Mouse (Mus musculus): ENCODE results near the gene Gm44973.
"Not testable (repeated sequence)": the region's sequence is repeated elsewhere in the genome, so short reads cannot be mapped to it uniquely, and the experiment has no call there.

The Gm44973 gene

DNA sequence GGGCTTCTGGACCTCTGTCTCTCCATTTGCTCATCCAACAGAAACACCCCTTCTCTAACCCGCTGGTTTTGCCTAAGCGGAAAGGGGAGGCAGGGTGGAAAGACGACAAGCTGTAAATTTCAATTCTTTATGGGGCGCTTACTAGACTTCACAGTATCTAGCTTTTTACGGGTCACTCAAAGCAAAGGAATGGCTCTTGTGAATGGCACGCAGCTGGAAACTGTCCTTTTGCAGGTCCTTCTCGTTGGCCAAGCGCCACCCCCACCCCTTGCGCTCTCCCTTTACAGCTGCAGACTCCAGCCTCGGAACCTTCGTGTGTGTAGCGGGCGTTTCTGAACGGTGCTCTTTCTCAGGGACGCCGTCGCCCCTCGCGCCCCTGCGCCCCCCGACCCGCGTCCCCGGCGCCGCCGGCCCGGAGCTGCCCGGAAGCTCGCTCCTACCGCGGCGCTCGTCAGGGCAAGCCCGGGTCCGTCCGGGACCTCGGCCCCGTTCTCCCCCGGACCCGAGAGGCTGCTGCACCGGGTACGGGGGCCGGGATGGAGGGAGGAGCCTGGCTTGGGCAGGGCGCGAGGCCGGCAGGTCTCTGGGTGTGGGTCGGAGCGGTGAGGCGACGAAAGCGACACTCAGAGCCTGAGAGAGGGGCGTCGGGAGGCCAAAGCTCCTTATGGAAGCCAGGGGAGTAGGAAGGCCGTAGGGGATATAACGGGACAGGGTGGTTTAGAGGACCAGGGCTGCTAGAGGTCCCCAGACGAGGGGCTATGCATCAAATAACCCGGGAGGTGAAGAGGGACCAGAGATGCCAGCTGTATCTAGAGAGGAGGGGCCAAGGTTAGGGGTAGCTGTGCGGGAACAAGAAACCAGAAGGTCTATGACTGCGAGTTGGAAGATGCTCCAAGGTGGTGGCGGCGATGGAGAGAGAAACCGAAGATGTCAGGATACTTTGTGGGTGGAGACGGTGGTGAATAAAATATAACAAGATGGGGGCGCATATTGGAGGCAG is 36.2 kb downstream of the Gm44973 start, which contains the start of gene Zfp580:
Gene Zfp580, plus strand, starts transcription at position 346 of the 1,000 bp plus-strand sequence.
- DNase-seq (ENCODE audit: low spot score in 2 of 2) = peak; percentile 86 to 88

GRCm38 (mm10) chr7:5052438-5052837 is 37.1 kb downstream of the Gm44973 start:
- no peak for DNase-seq (ENCODE audit: low spot score in 2 of 2)

- peak; percentile 54 to 64 for DNase-seq (ENCODE audit: low spot score in 2 of 2)
Measured at GRCm38 (mm10) chr7:5052931-5053343, 37.6 kb downstream of the Gm44973 start.

DNA sequence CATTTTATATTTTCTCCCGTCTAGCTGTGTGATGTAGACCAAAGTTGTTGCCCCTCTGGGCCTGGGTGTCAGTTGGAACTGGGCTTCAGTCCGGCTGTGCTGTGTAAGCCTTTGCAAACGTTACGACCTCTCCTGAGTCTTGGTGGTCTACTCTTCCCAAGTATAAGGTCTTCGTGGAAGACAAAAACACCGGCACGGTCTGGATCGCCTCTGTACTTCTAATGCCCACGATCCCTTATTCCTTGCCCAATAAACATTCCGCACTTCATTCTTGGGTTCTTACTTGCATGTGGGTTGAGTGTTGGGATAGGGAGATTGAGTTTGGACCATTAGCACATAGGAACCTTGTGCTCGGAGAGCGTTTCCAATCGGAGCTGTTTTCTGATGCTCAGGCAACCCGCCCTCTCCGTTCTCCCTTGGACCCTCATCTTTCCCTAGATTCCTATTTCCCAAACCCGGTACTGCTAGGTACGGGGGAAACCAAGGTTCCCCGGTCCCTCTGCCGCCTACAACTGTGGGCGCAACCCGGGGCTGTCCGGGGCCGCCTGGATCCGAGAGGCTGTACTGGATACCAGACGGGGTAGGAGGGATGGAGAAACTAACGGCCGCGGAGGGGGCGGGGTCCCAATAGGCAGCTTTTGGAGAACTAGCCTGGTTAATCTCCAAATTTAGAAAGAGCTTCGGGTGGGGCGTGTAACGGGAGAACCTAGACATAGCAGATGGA is 38.3 kb downstream of the Gm44973 start:
- DNase-seq (ENCODE audit: low spot score in 2 of 2) = peak; percentile 68

- DNase-seq (ENCODE audit: low spot score in 2 of 2) = peak; percentile 83 to 84
Measured at GRCm38 (mm10) chr7:5056651-5057263, 41.5 kb downstream of the Gm44973 start.

DNA sequence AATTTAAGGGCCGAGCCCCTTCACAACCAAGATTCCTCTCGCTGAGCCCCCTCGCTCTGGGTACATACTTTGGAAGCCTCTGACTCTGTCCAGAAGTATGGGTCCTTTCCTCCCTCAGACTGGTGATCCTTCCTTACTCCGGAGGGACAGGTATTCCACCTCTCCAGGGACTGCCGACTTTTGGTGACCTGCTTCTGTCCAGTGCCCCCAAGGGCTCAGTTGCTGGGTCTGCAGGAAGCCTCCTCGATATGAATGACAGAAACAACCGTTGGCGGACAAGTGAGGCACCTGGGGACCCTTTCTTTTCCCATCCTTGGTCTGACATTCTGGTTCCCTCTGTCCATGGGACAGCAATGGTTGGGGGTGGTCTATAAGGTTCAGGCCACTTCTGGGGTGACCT is 42.1 kb downstream of the Gm44973 start:
- DNase-seq (ENCODE audit: low spot score in 2 of 2) = no peak

DNA sequence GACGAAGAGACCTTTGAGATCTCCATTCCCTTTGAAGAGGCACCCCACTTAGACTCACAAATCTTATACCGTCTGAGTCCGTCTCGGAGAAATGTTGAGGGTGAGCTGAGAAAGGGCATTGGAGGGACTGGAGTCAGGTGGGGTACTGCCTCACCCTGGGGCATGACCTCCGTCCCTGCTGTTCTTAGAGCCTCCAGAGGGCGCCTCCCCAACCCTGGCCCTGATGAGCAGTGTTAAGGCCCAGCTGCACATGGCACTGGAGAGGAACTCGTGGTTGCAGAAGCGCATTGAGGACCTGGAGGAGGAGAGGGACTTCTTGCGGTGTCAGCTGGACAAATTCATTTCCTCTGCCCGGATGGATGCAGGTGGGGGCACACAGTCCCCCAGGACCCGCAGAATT is 42.5 kb downstream of the Gm44973 start:
- peak; percentile 53 to 64 for DNase-seq (ENCODE audit: low spot score in 2 of 2)

DNA sequence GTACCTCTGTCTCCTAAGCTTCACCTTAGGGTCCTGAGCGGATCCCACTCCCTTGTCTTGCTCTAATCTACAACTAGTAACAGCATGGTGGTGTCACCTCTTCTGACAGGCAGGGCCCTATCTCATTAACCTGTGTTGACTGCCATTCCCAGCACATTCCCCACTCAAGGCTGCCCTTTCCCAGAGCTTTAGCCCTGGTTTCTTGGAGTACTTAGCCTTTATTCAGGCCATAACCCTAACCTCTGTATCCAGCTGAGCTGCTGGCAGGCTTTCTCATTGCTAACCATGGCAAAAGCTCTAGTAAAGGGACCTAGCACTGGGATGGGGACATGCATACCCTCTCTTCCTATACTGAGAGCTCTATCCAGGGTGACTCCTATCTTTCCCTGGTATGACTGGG is 43.3 kb downstream of the Gm44973 start:
- DNase-seq (ENCODE audit: low spot score in 2 of 2) = no peak

DNA sequence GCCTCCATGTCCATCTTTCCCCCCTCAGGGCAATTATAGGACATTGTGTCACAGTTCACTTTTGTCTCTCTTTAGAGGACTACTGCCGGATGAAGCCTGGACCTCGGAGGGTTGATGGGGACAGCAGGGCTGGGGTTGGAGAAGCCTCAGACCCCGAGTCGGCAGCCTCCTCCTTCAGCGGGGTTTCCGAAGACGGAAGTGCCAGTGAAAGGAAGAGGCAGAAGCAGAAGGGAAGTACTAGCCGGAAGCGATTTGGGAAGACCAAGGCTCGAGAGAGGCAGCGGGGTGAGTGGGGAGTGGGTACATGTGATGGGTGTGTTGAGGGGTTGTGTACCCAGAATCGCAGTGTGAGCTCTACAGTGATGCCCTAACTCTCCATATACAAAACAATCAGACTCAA is 44.1 kb downstream of the Gm44973 start:
- DNase-seq (ENCODE audit: low spot score in 2 of 2) = peak; percentile 46 to 55

DNA sequence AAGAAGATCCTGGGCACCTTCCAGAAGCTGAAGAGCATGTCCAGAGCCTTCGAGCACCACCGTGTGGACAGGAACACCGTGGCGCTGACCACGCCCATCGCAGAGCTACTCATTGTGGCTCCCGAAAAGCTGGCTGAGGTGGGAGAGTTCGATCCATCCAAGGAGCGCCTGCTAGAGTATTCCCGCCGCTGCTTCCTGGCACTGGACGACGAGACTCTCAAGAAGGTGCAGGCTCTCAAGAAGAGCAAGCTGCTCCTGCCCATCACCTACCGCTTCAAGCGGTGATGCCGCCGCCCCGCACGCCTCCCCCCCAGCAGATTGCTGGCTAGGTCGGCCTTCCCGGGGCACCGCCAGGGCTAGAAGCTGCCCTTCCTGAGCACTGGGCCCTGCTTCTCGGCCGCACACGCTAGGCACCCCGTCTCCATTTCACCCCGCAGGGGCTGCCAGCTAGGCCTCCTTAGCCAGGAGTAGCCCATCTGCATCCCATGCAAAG is 45.0 kb downstream of the Gm44973 start:
- peak; percentile 85 to 91 for DNase-seq (ENCODE audit: low spot score in 2 of 2)

- DNase-seq (ENCODE audit: low spot score in 2 of 2) = peak; percentile 98 to 100
Measured at GRCm38 (mm10) chr7:5060944-5061773, 45.9 kb downstream of the Gm44973 start.

DNA sequence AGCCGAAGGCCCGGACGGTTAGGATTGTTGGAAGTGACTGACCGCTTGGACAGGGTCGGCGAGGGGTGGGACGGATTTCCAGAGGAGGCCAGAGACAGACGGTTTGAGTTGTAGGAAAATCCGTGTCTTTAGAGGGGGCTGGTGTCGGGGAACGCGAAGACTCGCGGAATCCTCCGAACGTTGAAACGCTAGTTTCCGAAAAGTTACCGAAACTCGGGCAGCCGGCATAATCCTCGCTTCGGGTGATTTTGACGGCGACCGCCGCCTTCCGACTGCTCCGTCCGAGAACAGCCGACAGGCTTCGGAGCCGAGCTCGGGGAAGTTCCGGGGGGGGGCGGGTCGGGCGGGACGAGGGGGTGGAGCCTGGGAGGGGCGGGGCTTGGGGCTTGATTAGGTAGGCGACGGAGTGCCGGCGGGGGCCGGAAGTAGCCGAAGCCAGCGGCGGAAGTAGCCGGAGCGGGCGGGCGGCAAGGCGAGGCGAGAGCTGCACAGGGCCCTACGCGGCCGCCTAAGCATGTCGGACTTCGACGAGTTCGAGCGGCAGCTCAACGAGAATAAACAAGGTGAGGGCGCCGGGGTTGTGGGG is 46.6 kb downstream of the Gm44973 start, which contains the start of gene U2af2:
Gene U2af2, plus strand, starts transcription at position 370 of the 586 bp plus-strand sequence.
- peak; percentile 96 for DNase-seq (ENCODE audit: low spot score in 2 of 2)

DNA sequence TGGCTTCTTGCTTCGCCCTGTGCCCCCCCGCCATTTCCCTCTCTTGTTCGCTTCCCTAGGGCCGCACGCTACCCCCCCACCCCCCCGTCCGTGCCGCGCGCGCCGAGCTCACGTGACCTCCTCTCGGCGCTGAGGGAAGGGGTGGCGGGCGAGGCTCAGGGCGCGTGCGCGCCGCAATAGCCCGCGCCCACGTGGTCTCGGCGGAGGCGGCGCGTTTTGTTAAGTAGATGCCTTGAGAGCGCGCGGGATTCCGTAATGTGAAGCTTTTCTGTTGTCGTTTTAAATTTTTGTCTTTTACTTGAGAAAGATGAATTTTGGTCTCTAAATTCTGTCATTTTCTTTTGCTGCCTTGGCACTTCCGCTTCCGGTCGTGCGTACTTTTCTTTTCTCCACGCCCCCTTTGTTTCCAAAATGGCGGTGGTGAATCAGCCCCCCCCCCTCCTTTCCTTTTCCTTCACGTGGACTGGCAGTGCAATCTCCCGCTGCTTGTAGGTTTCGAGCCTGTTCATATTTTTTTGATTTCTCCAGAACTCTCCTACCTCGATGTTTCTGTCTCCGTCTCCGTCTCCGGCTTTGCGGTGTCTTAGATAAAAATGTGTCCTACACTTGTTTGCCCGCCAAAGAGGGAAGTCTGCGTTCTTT is 47.2 kb downstream of the Gm44973 start:
- peak; percentile 80 to 87 for DNase-seq (ENCODE audit: low spot score in 2 of 2)

DNA sequence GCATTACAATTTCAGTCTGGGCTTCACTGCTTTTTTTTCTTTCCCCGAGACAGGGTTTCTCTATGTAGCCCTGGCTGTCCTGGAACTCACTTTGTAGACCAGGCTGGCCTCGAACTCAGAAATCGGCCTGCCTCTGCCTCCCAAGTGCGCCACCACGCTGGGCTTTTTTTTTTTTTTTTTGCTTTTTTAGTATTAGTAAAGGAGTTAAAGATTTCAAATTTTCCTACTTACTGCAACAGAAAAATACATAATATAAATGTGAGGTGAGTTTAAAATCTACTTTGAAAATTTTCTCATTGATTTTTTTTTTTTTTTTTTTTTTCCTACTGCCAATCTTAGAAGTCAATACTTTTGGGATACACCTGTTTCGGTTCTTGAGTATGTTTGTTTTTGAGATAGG is 49.6 kb downstream of the Gm44973 start:
- no peak for DNase-seq (ENCODE audit: low spot score in 2 of 2)

DNA sequence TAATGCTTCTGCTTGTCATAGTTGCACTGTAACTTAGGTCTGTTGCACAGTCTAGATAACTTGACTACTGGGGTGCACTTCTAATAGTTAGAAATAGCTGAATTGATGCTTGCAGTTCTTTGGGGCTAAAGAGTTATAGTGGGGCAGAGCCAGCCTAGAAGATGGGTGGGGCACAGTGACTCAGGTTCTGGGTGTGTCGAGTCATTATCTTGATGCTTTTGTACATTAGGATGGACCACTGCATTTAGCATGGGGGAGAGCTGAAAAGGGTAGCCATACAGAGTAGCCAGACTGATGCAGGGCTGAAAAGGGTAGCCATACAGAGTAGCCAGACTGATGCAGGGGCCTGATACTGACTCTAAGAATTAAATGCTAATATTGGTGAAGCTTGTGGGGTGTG is 58.3 kb downstream of the Gm44973 start:
- no peak for DNase-seq (ENCODE audit: low spot score in 2 of 2)

GRCm38 (mm10) chr7:5074984-5075383 is 59.7 kb downstream of the Gm44973 start:
- DNase-seq (ENCODE audit: low spot score in 2 of 2) = no peak

GRCm38 (mm10) chr7:5076931-5077330 is 61.6 kb downstream of the Gm44973 start:
- no peak for DNase-seq (ENCODE audit: low spot score in 2 of 2)

DNA sequence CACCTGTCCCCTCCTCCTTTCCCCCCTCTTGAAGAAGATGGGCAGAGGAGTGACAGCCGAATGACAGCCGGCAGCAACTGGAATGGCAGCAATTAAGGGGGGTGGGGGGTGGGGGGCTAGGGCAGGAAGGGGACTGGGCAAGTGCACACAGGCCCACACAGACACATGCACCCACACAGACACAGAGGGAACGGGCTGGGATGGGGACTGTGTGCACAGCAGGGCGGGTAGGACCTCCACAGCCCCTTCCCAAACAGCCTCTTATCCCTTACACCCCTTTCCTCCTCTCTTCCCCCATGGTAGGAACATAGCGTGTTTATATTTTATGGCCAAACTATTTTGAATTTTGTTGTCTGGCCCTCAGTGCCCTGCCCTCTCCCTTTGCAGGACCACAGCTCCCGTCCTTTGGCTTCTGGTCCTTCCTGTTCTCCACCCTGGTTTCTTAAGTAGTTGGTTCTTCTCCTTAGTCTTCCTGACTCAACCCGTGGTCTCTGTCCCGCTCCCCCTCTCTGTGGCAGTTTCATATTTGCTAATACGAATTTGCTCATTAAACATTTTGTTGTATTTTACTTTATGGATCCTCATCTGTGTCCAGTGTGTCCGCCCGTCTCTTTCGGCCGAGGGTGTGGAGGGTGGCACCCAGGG is 64.2 kb downstream of the Gm44973 start:
- not testable (repeated sequence) for DNase-seq (ENCODE audit: low spot score in 2 of 2)

- peak; percentile 98 for DNase-seq (ENCODE audit: low spot score in 2 of 2)
Measured at GRCm38 (mm10) chr7:5080010-5080751, 64.9 kb downstream of the Gm44973 start, which contains the start of gene Epn1. Epn1 (plus strand) TSS chr7:5080235.

All from right cerebral cortex, postnatal 10 days (tissue).